Mouse (Mus musculus) C2C12 (cell line): ENCODE results near the gene Lin9. TPM values are rescaled to one million over a fixed set of nuclear protein-coding genes. Genes with fewer than 3 reads are reported as not detected.

Source experiments
- H3K27me3 ChIP-seq: one replicate; pipeline ENCODE4 v1.6.1; 2011; ENCODE audit not compliant: control insufficient read depth, insufficient read depth, insufficient read length
- H3K36me3 ChIP-seq: one replicate; pipeline ENCODE4 v1.6.1; 2011; ENCODE audit not compliant: control insufficient read depth, insufficient read depth
- H3K4me3 ChIP-seq: one replicate; pipeline ENCODE4 v1.5.1; 2011; ENCODE audit warnings: mild to moderate bottlenecking, control low read depth; ENCODE audit not compliant: poor library complexity, insufficient read depth, severe bottlenecking
- H3K79me2 ChIP-seq: one replicate; pipeline ENCODE4 v1.6.1; 2011; ENCODE audit not compliant: control insufficient read depth, insufficient read depth
- H3K79me3 ChIP-seq: one replicate; pipeline ENCODE4 v1.6.1; 2011; ENCODE audit warnings: low read depth, control low read depth
- H3ac ChIP-seq: one replicate; pipeline ENCODE3; 2011; ENCODE audit warnings: low read depth; ENCODE audit not compliant: control insufficient read depth, insufficient read length
- CEBPB ChIP-seq: IDR thresholded peaks from one replicate; pipeline ENCODE4 v1.6.1; 2011; ENCODE audit warnings: low read depth, mild to moderate bottlenecking, control low read depth, moderate library complexity
- CTCF ChIP-seq: IDR thresholded peaks from one replicate; pipeline ENCODE4 v1.5.1; 2011; ENCODE audit not compliant: control insufficient read depth, insufficient read depth, insufficient read length
- FOSL1 ChIP-seq: IDR thresholded peaks from one replicate; pipeline ENCODE4 v1.8.0; 2011; ENCODE audit warnings: mild to moderate bottlenecking, low read length; ENCODE audit not compliant: poor library complexity, insufficient read depth, severe bottlenecking
- MAX ChIP-seq: IDR thresholded peaks from one replicate; pipeline ENCODE4 v1.6.1; 2011; ENCODE audit warnings: mild to moderate bottlenecking, control low read depth
- MYOD1 ChIP-seq: IDR thresholded peaks from one replicate; pipeline ENCODE4 v1.6.1; 2011; ENCODE audit warnings: low read depth; ENCODE audit not compliant: control insufficient read depth, insufficient read length
- MYOG ChIP-seq: IDR thresholded peaks from one replicate; pipeline ENCODE4 v1.6.1; 2011; ENCODE audit not compliant: control insufficient read depth, insufficient read length; ENCODE audit errors: extremely low read depth
- USF1 ChIP-seq: IDR thresholded peaks from one replicate; pipeline ENCODE4 v1.6.1; 2011; ENCODE audit warnings: low read depth, mild to moderate bottlenecking, control low read depth, moderate library complexity
- polyA plus RNA-seq: library from polyadenylated mRNA; unstranded; fragments of >200 nt; fragmentation: generic; extraction: Trizol; gene quantifications from one replicate; pipeline ENCODE4 v1.2.1, GENCODE M21; 2012; ENCODE audit warnings: missing spikeins

Lin9 gene
- polyA plus RNA-seq, 1 experiment = 4.5 TPM

- no peaks in the 10 kb centered on the region for H3K79me3 ChIP-seq
- H3K27me3 ChIP-seq = peaks cover 24% of the 10 kb centered on the region
- H3K79me2 ChIP-seq = no peaks in the 10 kb centered on the region
- H3ac ChIP-seq = no peak within 1 kb of the TSS
- TF ChIP-seq FOSL1 (no peak), MYOD1 (no peak), MAX (no peak), MYOG (no peak), CTCF (no peak)
- H3K4me3 ChIP-seq = no peak within 1 kb of the TSS
- peaks cover 9% of the 10 kb centered on the region for H3K36me3 ChIP-seq
Measured at GRCm38 (mm10) chr1:180696626-180697352, 55.8 kb downstream of the Lin9 start, which contains the start of gene Mixl1. TSS of gene Mixl1 (minus strand) at chr1:180697034.

- TF ChIP-seq USF1 = no peak
- no peak for TF ChIP-seq MYOD1
- no peak for TF ChIP-seq MYOG
- no peak for TF ChIP-seq CTCF
- no peak for TF ChIP-seq MAX
- TF ChIP-seq CEBPB = no peak
- no peak for TF ChIP-seq FOSL1
- Histone ChIP-seq H3K4me3 (no peak overlapping the region), H3K36me3 (no peaks in the 10 kb centered on the region), H3K79me3 (no peaks in the 10 kb centered on the region), H3K79me2 (no peaks in the 10 kb centered on the region), H3K27me3 (peaks cover 24% of the 10 kb centered on the region), H3ac (no peak overlapping the region)
Measured at GRCm38 (mm10) chr1:180698063-180698462, 57.1 kb downstream of the Lin9 start.

GRCm38 (mm10) chr1:180703400-180703799 is 62.5 kb downstream of the Lin9 start:
- no peaks in the 10 kb centered on the region for H3K79me3 ChIP-seq
- no peak overlapping the region for H3ac ChIP-seq
- TF ChIP-seq CTCF (no peak), USF1 (no peak), MAX (no peak), MYOG (no peak), MYOD1 (no peak)
- no peak overlapping the region for H3K4me3 ChIP-seq
- no peaks in the 10 kb centered on the region for H3K36me3 ChIP-seq
- no peaks in the 10 kb centered on the region for H3K27me3 ChIP-seq
- no peaks in the 10 kb centered on the region for H3K79me2 ChIP-seq

- Histone ChIP-seq H3ac (no peak overlapping the region), H3K27me3 (peaks cover 9% of the 10 kb centered on the region), H3K4me3 (no peak overlapping the region), H3K36me3 (no peaks in the 10 kb centered on the region), H3K79me3 (no peaks in the 10 kb centered on the region), H3K79me2 (no peaks in the 10 kb centered on the region)
- no peak for TF ChIP-seq USF1
- TF ChIP-seq CEBPB = no peak
- no peak for TF ChIP-seq MYOD1
- no peak for TF ChIP-seq FOSL1
Measured at GRCm38 (mm10) chr1:180707368-180707767, 66.4 kb downstream of the Lin9 start.

DNA sequence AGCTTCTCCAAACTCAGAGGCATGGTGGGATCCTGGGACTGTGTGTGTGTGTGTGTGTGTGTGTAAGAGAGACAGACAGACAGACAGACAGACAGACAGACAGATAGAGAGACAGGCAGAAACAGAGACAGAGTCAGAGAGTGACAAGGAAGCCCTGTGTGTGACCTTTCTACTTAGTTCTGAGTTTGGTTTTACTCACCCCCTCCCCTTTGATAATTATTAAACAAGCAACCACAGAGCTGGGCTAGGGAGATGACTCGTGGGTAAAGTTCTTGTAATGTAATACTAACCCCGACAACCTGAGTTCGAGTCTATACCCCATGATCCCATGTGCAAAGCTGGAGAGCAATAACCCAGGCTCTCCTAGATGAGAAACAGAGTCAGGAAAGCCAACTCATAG is 66.9 kb downstream of the Lin9 start:
- Histone ChIP-seq H3K4me3 (no peak overlapping the region), H3K79me2 (no peaks in the 10 kb centered on the region), H3K36me3 (no peaks in the 10 kb centered on the region), H3K27me3 (peaks cover 9% of the 10 kb centered on the region), H3ac (no peak overlapping the region), H3K79me3 (no peaks in the 10 kb centered on the region)
- no peak for TF ChIP-seq FOSL1
- no peak for TF ChIP-seq USF1
- TF ChIP-seq MYOG = no peak
- no peak for TF ChIP-seq CTCF
- no peak for TF ChIP-seq CEBPB
- TF ChIP-seq MYOD1 = no peak
- no peak for TF ChIP-seq MAX
